In genomic region chr7:15945721-15946536, GRCm38 (mm10) we compare ENCODE assay signal across 8 mouse cellular contexts. TPM values are rescaled to one million over a fixed set of nuclear protein-coding genes. Genes with fewer than 3 reads are reported as not detected.
A peak's percentile ranks its signal among the peaks of the same experiment; 100 is the strongest.
DNase-seq lines count a peak whose midpoint lies in the region; ATAC-seq and TF ChIP-seq lines count a peak whose summit lies in the region.

Nop53 (minus strand) TSS chr7:15946074.

- H3K27me3 ChIP-seq in forebrain, embryonic 15.5 days: no peaks in the 10 kb centered on the region

- peak within 1 kb of the TSS; percentile 92 for H3K4me3 ChIP-seq in forebrain, embryonic 15.5 days
- H3K4me3 ChIP-seq in lung, adult 2 months (replicated peaks; ENCODE audit: extremely low read depth, low read depth, low read length): peak within 1 kb of the TSS; percentile 61

- H3K27ac ChIP-seq in forebrain, embryonic 15.5 days (replicated peaks): peak within 1 kb of the TSS; percentile 98

- intact Hi-C loops in heart, postnatal 25 days (cut with DNase I): loop anchor here (10.0 kb wide), 1 partner anchor 329 kb away; the partner anchor contains the start of gene Inafm1

- peaks cover 30% of the 10 kb centered on the region for H3K4me1 ChIP-seq in forebrain, embryonic 15.5 days
- peaks cover 7% of the 10 kb centered on the region for H3K4me1 ChIP-seq in lung, adult 2 months (ENCODE audit: control insufficient read depth, insufficient read depth, low read length)

- WGBS in forebrain, embryonic 15.5 days: 1% methylated on average over 59 of the region's 59 CpGs
- 1% methylated on average over 59 of the region's 59 CpGs for WGBS in lung, adult 2 months

- peak within 1 kb of the TSS; percentile 77 for H3K9ac ChIP-seq in forebrain, embryonic 15.5 days (replicated peaks)

- peak; percentile 95 for ATAC-seq in forebrain, embryonic 15.5 days (replicated peaks)
- ATAC-seq in neutrophil, adult 5-6 weeks (ENCODE audit: extremely low read depth, insufficient number of reproducible peaks, low FRiP score, poor library complexity, severe bottlenecking): peak; percentile 78

- H3K36me3 ChIP-seq in forebrain, embryonic 15.5 days: peaks cover 31% of the 10 kb centered on the region

- H3K9me3 ChIP-seq in forebrain, embryonic 15.5 days: no peaks in the 10 kb centered on the region

- TF ChIP-seq CTCF in lung, adult 2 months (IDR thresholded peaks at IDR 0.05; ENCODE audit: insufficient read depth, low read length): no peak

- peak; percentile 75; the same call in 1 of the 2 replicates for TF ChIP-seq POLR2A in lung, adult 2 months (IDR thresholded peaks at IDR 0.05; ENCODE audit: borderline replicate concordance, extremely low read depth, low read depth, low read length)

- peak; percentile 98 for DNase-seq in ES-CJ7 (ENCODE audit: low read depth, low spot score)
- peak; percentile 93 for DNase-seq in cerebellum, adult 11 months
- DNase-seq in heart, postnatal 25 days (ENCODE audit: low spot score): peak; percentile 87
- DNase-seq in layer of hippocampus, adult 18-20 months (ENCODE audit: low spot score in 2 of 2): peak; percentile 93 to 98
- DNase-seq in lung, adult 2 months: peak; percentile 94
- DNase-seq in thymus, adult 18-20 months: peak; percentile 74 to 85

- peak within 1 kb of the TSS; percentile 72 for H3K4me2 ChIP-seq in forebrain, embryonic 15.5 days (replicated peaks)

RNA-seq across cellular contexts. Expression of gene Nop53, which starts in this region (rescaled TPM):
- polyA plus RNA-seq in forebrain, embryonic 15.5 days (2015; fragmentation: Nextera tagmentation; extraction: Ambion mirVana): 144 and 150 TPM in 2 replicates
- 100 to 1,000 TPM; 123 to 127 TPM for total RNA-seq in heart, postnatal 25 days (2021)
- total RNA-seq in layer of hippocampus, adult 18-20 months (2021): 100 to 1,000 TPM; 143 to 144 TPM
- 119 and 128 TPM in 2 replicates for polyA plus RNA-seq in lung, adult 2 months (2012; rRNA removed)
- total RNA-seq in neutrophil, adult 5-6 weeks (2017): 260 and 300 TPM in 2 replicates

Comparison
In these comparisons a context has a peak if more than half of its experiments do, and no peak if none do; other contexts are left out.
1. Peak in every context shown above with its lines: DNase-seq, ATAC-seq, H3K4me3 ChIP-seq and H3K27ac ChIP-seq.